Mouse (Mus musculus) spleen, postnatal 36 days (tissue): ENCODE results near the gene Wtap.
"Not testable (repeated sequence)": the region's sequence is repeated elsewhere in the genome, so short reads cannot be mapped to it uniquely, and the experiment has no call there.

ENCODE experiments used
- DNase-seq, 2 experiments: peaks; one replicate each; pipeline ENCODE4 v3.0.0; 2022; ENCODE audit warnings: low spot score in 2 of 2, mixed read lengths in 1 of 2

The Wtap gene

DNA sequence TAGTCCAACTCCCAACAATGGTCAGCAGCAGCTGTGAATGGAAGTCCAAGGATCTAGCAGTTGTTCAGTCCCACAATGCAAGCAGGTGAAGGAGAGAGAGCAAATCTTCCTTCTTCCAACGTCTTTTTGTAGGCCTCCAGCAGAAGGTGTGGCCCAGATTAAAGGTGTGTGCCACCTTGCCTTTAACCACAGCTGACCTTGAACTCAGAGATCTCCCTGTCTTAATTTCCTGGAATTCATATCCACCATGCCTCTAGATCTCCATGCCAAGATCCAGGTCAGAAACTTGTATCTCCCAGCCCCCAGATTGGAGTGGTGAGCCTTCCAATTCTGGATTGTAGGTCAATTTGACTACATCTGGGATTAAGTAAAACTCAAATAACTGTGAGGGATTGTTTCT lies at the start of gene Wtap:
Gene Wtap (minus strand): TSS at position 101 of the 400 bp plus-strand sequence.
- no peak for DNase-seq

DNA sequence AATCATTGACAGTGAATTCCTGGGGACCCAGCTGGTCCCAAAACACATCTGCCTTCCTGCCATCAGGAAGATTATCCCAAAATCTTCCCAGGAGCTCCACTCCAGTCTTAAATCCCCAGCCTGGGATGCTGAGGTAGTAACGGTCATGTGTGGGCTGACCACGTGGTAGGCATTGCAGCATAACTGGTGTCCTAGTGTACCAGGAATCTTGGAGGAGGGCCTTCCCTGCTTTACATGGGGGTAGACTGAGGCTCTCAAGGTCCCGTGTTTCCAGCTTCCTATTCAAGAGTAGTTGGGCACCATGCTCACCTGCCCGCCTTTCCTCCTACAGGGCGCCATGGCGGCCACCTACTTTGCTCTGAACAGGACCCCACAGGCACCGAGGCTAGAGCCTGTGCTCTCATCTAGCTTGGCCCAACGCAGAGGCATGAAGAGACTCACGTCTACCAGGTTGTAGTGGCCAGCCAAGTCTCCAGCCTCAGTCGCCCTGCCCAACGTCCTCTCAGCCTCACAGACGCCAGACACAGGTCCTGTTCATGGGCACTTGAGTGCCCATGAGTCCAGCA lies 42.7 kb upstream of the Wtap start:
- DNase-seq = not testable (repeated sequence)

DNA sequence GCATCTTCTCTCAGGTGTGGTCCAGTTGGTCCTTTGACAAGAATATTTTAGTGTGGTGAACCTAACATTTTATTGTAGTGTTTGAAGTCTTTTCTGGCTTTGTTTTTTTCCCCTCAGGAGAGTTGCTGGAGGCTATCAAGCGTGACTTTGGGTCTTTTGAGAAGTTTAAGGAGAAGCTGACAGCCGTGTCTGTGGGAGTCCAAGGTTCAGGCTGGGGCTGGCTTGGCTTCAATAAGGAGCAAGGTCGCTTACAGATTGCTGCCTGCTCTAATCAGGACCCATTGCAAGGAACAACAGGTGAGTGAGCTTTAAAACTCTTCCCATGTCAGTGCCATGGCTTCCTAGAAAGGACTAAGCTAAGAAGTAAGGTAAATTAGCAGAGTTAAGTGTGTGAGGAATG lies 19.3 kb upstream of the Wtap start:
- no peak for DNase-seq

DNA sequence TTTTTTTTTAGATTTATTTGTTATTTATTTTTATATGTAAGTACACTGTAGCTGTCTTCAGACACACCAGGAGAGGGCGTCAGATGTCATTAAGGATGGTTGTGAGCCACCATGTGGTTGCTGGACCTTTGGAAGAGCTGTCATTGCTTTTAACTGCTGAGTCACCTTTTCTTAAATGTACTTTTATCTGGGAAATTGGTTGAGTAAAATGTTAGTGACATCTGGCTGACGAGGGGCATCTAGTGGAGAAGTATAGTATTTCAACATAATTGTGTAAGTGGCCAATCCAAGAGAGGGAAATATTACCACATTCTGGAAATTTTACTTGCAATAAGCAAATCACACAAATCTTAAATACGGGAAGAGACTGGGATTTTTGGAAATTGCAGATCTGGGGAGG lies 15.9 kb upstream of the Wtap start:
- peak; percentile 13 to 51 for DNase-seq

DNA sequence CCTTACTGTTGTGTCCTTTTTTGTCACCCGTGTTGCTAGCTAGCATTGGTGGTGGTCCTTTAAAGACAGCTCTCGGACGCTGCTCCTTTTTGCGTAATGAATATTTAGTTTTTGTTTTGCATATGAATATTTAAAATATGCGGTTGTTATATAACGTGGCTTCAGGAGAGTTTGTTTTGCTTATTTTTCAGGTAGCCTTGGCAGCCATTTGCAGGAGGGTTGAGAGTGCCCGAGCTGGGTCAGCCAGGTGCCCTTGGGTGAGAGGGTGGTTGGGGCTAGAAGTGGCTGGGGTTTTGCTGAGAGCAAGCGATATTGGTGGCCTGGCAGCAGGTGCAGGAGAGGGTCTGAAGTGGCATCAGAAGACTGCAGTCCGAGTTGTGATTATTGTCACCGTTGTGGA lies 14.6 kb upstream of the Wtap start:
- no peak for DNase-seq

DNA sequence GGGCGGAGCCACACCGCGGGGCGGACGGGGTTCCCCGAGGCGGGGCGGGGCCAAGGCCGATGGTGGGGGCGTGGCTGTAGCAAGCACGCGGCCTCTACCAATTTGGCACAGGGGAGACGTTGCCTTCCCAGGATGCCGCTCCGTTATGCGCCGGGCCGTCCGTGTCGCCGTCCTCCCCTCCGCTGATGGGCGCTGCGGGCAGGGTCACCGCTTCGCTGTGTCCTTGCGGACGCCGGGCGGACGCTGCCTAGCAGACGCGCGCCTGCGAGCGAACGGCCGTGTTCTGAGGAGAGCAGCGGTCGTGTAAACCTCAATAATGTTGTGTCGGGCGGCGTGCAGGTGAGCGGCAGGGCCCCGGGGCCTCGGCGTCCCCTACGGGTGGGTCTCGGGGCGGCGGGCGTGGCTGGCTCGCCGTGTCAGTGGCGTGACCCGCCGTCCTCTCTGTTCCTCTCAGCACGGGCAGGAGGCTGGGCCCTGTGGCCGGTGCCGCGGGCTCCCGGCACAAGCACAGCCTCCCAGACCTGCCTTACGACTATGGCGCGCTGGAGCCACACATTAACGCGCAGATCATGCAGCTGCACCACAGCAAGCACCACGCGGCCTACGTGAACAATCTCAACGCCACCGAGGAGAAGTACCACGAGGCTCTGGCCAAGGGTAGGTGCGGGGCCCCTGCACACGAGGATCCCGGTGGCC lies 13.9 kb upstream of the Wtap start:
- peak; percentile 98 to 99 for DNase-seq

DNA sequence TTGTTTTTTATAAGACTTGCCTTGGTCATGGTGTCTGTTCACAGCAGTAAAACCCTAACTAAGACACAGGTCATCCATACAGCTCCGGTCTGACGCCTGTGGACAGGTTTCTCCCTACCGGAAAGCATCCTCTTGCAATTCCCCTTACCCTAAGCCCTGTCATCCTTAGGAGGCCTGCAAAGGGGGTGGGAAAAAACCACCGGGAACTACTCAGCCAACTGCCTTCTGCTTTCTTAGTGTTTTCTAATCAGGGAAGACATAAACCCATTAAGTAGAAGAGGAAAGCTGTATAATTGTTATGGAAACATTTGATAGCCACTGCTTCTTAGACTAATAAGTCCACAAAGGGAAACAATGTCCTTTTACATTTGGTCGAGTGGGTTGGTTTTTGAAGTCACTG lies 13.0 kb upstream of the Wtap start:
- no peak for DNase-seq

DNA sequence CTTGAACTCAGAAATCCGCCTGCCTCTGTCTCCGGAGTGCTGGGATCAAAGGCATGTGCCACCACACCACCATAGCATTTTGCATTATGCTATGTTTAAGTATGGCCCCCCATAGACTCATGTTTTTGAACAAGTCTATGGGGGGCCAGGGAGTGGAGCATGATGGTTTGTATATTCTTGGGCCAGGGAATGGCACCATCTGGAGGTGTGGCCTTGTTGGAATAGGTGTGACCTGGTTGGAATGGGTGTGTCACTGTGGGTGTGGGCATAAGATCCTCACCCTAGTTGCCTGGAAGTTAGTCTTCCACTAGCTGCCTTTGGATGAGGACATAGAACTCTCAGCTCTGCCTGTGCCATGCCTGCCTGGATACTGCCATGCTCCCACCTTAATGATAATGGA lies 12.6 kb upstream of the Wtap start, which contains the start of gene Sod2:
Gene Sod2 (plus strand): TSS at position 301 of the 400 bp plus-strand sequence.
- not testable (repeated sequence) for DNase-seq

DNA sequence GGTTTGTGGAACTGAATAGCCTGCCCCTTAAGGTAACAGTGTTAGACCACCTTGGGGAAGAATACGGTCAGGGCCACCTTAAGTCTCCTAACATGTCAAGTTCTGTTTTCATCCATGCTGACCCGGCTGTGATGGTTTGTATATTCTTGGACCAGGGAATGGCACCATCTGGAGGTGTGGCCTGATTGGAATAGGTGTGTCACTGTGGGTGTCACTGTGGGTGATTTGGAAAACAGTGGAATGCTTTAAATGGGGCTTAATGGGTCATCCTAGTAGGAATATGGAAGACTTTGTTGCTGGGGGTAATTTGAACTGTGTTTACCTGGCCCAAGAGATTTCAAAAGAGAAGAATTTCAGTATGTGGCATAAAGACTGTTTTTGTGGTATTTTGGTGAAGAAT lies 10.5 kb upstream of the Wtap start:
- not testable (repeated sequence) for DNase-seq

DNA sequence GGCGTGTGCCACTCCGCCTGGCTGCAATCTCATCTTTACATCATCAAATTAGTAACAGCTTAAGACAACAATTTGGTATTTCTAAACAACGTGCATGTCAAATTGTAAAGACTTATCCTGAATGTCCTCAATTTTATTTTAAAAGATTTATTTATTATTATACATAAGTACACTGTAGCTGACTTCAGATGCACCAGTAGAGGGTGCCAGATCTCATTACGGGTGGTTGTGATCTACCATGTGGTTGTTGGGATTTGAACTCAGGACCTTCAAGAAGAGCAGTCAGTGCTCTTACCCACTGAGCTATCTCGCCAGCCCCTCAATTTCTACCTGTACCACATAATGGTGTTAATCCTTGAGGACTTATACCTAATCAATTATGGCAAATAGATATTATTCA lies 8.3 kb upstream of the Wtap start:
- not testable (repeated sequence) for DNase-seq

DNA sequence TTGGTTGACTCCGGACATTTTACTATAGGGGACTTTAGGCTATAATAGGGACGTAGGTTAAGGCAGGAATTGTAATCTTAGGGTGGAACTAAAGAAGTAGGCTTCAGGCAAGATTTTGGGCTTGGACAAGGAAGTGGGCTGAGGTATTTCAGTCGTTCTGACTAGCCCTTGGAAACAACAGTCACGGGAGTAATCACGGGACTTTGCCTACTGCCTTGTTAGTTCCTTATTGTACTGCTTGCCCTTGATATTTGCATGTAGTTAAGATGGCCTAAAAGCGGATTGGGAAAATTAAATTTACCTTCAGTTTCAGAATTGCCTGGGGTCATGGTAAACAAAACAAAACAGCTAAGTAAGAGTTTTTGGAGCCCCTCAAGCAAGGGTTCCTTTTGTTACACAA lies 5.1 kb upstream of the Wtap start:
- no peak for DNase-seq

DNA sequence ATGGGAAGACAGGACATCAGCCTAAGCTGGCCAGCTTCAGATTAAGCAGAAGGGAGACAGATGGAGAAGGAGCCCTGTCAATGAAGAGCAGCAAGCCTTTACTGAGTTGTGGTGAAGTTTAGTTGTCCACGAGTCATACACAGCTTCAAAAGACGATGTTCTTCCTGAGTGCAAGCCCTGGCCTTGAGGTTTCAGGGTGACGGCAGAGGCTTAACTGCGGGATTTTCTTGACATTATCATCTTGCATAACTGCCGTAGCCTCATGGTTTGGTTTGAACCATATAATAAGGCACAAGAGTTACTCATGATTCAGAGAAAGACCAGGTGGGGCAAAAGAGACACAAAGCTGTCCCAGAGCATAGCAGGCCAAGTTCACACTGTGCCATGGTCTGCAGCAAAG lies 3.9 kb upstream of the Wtap start:
- DNase-seq = no peak

DNA sequence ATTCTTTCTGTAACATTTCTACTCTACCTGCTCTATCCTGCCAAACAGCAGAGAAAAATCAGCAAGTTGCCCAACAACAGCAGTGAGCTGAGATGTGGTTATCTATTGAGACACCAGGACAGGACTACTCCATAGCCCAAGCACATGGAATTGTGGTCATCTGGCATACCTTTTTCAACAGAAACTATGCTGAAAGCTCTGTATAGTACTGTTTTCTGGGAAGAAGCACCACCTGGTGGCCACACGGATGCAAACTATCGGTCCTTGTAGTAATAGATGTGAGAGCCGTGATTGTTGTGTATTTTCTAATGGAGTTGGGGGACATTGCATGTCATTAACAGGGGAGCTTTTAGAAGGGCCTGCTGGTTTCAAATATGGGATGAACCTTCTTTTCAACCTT lies 2.4 kb upstream of the Wtap start:
- peak; percentile 45 to 57 for DNase-seq

DNA sequence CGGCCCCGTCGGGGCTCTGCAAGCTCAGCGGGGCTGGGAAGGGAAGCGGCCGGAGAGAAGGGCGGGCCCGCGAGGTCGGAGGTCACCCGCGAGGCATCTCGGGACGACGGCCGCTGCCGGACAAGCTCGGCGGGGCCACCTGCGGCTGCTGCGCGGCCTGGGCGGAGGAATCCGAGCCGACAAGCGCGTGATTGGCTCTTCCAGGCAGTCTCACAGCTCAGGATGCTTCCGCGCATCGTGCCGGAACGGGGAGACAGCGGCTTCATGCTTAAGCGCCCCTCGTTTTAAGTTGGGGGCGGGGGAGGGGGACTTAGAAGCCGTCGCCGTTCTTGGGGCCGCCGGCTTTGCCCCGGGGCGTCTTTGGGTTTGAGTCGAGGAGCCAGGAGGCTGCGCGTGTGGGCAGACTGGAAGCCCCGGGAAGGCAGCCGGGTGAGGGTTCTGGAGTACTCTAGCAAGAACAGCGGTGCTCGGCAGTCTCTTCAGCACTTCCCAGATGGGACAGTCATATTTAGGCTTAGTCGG lies 1.4 kb downstream of the Wtap start:
- peak; percentile 93 for DNase-seq

DNA sequence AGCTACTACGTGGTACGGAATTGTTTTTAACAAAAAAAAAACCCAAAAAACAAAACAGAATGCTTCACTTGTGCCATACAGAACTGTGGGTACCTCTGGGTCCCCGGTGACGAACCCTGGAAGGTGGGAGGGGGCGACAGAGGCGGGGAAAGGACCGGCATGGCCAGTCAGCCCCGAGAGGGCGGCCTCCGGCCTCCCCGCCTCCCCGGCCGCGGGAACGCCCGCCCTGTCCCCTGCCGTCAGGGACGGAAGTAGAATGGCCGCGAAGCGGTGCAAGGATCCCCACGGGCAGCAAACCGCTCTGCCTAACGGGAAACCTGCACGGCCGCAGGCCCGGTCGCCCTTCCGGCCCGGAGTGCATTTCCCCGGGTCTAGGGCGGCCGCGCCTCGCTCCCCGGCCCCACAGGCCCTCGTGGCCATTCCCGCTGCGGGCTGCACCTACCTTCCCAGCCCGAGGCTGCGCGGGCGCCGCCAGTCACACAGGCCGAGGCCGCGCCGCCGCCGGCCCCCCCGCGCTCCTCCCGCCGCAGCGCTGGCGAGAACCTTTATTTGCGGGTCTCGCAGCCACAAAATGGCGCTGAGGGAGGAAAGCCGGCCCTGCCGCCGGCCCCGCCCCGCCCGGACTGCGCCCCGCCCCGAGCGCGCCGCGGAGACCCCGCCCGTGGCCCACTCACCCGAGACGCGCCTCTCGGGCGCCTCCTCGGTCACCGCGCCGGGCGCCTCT lies 2.2 kb downstream of the Wtap start:
- DNase-seq = peak; percentile 87 to 88

DNA sequence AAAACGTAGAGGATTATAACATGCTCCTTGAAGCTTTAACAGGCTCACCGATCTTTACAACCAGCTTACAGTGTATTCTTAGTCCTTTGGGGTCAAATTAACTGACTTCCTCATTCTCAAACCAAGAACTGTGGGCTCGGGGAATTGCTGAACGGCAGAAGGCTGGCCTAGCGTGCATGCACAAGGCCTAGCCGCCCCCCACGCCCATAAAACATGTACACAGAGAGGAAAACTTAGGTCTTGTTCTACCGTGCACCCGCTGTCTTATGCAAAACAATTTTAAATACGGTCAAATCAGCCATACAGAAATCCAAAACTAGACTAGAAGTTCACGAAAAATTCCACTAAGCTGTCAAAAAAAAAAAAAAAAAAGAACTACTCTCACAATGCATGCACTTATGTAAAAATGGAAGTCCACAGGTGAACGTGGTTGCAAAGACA lies 2.8 kb downstream of the Wtap start:
- peak; percentile 71 to 72 for DNase-seq

DNA sequence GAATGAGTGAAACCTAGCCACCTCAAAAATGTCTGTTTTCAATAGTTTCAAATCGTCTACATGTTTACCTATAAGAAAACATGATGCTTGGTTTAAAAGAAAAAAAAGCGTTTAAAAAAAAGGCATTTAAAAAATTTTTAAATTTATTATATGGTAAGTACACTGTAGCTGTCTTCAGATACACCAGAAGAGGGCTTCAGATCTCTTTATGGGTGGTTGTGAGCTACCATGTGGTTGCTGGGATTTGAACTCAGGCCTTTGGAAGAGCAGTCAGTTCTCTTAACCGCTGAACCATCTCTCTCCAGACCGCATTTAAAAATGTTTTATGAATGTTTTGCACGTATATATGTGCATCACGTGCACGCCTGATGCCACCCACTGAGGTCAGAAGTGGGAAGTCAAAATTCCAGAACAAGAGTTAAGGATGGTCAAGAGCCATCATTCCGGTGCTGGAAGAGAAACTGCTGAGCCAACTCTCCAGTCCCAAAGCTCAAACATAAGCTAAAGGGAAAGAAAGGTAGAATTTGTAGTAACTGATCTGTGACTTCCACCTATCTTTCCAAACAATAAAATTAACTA lies 3.3 kb downstream of the Wtap start:
- DNase-seq = no peak

DNA sequence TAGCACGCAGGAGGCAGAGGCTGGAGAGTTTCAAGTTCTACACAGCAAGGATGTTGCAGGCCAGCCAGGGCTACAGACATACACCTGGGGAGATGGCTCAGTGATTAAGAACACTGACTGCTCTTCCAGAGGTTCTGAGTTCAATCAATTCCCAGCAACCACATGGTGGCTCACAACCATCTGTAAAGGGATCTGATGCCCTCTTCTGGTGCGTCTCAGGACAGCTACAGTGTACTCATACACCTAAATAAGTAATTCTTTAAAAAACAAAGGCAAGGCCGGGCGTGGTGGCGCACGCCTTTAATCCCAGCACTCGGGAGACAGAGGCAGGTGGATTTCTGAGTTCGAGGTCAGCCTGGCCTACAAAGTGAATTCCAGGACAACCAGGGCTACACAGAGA lies 5.9 kb downstream of the Wtap start:
- DNase-seq = peak in 1 of 2 experiments; percentile 16

DNA sequence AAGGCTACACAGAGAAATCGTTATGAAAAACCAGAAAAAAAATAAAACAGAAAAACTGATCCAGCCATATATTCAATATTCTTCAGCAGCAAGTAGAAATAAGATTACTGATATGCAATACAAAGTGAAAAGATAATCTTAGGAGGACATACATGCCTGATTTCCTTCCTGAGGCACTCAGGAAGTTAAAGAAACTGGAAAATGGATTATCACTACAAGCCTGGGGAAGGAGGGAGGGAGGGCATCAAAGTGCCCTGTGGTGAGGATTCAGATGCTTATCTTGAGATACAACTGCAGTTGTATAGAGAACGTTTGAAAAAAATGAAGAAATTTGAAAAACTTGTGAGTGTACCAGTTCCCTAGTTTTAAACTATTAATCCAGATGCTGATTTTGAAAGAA lies 10.0 kb downstream of the Wtap start:
- DNase-seq = no peak

DNA sequence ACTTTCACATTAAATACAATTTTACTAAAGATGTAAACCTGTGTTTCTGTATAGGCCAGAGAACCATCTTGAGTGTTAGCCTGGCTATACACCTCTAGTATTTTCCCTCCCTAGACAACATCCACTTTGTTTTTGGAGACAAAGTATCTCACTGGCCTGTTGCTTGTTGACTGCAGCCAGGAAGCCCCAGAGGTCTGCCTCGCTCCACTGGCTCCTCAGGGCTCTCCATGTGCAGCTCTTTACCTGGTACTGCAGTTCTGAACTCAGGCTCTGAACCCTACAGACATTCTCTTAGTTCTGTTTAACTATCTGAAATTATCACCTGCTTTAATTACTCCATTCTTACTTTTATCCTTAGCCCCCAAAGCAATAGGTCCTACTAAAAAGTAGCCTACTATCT lies 15.4 kb downstream of the Wtap start:
- no peak for DNase-seq

DNA sequence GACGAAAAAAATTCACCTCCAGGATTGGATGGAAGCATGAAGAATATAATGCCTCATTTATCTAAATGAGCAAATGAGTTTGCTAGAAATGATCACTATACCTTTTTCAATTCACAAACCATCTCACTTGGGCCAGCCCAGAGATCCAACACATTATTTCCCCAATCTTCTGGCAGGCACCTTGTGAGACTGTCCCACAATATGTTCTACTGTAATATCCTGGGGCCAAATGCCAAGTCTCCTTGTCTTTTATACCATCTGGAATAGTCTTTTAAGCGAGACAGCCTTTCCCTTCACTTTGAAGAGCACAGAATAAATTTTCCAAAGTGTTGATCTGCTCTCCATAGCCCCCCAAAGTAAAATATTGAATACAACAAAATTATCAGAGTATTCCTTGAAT lies 20.1 kb downstream of the Wtap start:
- DNase-seq = no peak

DNA sequence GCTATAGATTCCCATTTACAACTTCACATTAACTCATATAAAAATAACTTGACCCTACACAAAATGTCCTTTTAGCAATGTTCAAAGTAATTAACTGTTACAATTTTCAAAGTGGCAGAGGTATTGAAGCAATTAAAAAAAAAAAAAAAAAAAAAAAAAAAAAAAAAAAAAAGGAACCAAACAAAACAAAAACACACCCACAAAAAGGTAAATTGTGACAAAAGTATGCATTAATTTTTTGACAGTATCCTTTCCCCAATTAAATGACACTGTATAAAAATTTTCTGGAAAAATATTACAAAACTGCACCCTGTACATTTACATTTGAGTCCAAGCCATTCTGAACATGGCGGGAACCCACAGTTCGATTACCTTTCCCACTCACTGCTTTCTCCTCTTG lies 26.8 kb downstream of the Wtap start:
- DNase-seq = no peak
